Mouse (Mus musculus) liver, postnatal 0 days (tissue): Measurements from ENCODE around the gene Mmd2.

Experiments
- CTCF ChIP-seq: sonication (generic); IDR thresholded peaks from 2 replicates; pipeline ENCODE4 v1.5.1; 2016; ENCODE audit warnings: antibody characterized with exemption, low read depth
- EP300 ChIP-seq: IDR thresholded peaks from 2 replicates; pipeline ENCODE4 v1.6.1; 2016; ENCODE audit warnings: antibody characterized with exemption, low read depth, mild to moderate bottlenecking

DNA sequence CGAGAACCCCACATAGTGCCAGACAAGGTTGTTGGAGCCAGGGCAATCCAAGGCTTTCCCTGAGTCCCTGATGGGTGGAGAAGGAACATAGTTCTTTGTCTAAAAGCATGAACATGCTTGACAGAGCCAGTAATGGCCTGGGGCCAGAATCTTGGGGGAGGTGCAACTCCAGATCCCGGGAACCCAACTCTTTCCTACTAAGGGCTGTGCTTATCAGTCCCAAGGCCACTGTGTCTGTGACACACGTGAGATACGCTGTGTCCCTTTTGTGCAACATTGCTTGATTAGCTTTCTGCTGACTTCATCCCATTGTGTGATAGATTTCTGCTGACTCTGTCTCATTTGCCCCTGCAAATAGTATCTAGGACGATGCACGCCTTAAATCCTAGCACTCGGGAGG, 31.8 kb downstream of the Mmd2 start:
- no peak for TF ChIP-seq CTCF
- TF ChIP-seq EP300 = no peak
